Comparison of ENCODE assay signal across 9 mouse cellular contexts in the genomic region with DNA sequence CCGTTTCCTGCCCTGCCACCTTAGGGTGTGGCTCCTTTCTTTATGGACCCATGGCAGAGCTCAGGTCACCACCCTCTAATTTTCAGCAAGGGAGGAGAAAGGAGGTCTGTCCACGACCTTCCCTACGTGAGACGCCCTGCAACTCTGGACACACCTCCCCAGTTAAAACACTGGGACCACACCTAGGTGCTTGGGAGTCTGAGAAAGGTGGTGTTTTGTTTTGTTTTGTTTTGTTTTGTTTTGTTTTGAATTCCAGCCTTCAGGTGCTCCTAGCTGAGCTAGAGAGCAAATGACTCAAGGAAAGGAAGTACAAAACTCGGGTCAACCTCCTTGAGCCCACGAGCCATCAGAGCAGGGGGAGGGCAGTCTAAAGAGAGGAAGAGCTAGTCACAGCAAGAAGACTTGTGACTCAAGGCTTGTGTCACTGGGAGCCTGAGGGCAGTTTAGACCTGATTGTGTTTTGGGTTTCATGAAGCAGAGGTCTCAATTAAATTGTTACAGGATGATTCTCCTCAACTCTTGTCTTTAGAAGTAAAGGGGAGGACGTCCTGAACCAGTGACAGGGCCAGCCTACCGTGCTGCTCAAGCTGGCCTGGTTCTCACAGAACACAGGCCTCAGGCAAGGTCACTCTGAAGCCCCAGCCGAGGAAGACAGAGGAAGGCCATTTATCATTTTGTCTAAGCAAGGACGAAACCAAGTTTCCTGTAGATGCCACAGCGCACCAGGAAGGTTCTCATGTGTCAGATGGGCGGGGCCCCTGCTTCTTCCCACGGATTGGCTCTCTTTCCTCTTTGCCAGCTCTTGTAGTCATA. TPM values are rescaled to one million over a fixed set of nuclear protein-coding genes. Genes with fewer than 3 reads are reported as not detected.
DNase-seq lines count a peak whose midpoint lies in the region; ATAC-seq and TF ChIP-seq lines count a peak whose summit lies in the region.
"Had no signal": no experiment of that assay in that cellular context is flagged by ENCODE, and none has a peak within 500 bp of the region (broad histone marks: within the 10 kb centered on the region; RNA-seq: fewer than 3 reads in every experiment).

No protein-coding gene starts in this region.

- DNase-seq in CD4-positive helper T cell, adult 2 months (ENCODE audit: low read depth, low spot score) = peak; percentile 44
- DNase-seq in ES-E14 (ENCODE audit: low read depth, low spot score) = peak; percentile 68
- DNase-seq in thymus, postnatal 14 days = peak; percentile 47
- DNase-seq in cerebellum, adult 8-10 months = no peak
- DNase-seq in frontal cortex, adult 2 months (ENCODE audit: extremely low spot score in 1 of 2, low spot score in 1 of 2) = no peak
- no peak for DNase-seq in heart, adult 9 months (ENCODE audit: low spot score in 2 of 2)

- TF ChIP-seq POLR2A in embryonic fibroblast, embryonic 13.5 days (IDR thresholded peaks at IDR 0.05; ENCODE audit: low read depth, low read length) = no peak

- H3K27ac ChIP-seq in ES-E14 (ENCODE audit: insufficient read depth, low read depth, low read length, poor library complexity, severe bottlenecking) = peak overlapping the region; percentile 80
- H3K27ac ChIP-seq in embryonic fibroblast, embryonic 13.5 days (ENCODE audit: insufficient read depth, low read length) = peak overlapping the region; percentile 63
- H3K27ac ChIP-seq in lung, embryonic 15.5 days = peak overlapping the region; percentile 9; the same call in 1 of the 2 replicates
- H3K27ac ChIP-seq: heart, embryonic 13.5 days had no signal

- no peak overlapping the region; the same call in 1 of the 2 replicates for H3K9ac ChIP-seq in ES-E14 (ENCODE audit: insufficient read depth, low read depth, low read length, poor library complexity, severe bottlenecking)
- H3K9ac ChIP-seq in lung, embryonic 15.5 days = no peak overlapping the region
- H3K9ac ChIP-seq: heart, embryonic 13.5 days had no signal

- in situ Hi-C loops in ES-E14 (cut with MboI; ENCODE audit: low sequenced_read_pairs in 2 of 2, unreplicated experiment in 2 of 2) = no loop called here

- no peak for TF ChIP-seq CTCF in embryonic fibroblast, embryonic 13.5 days (IDR thresholded peaks at IDR 0.05; ENCODE audit: borderline replicate concordance, insufficient read depth, low read length)

- no peaks in the 10 kb centered on the region for H3K36me3 ChIP-seq in ES-E14 (ENCODE audit: control insufficient read depth, insufficient read depth, low read length, poor library complexity, severe bottlenecking)
- no peaks in the 10 kb centered on the region for H3K36me3 ChIP-seq in lung, embryonic 15.5 days
- H3K36me3 ChIP-seq: heart, embryonic 13.5 days had no signal

- no peaks in the 10 kb centered on the region for H3K27me3 ChIP-seq in lung, embryonic 15.5 days
- H3K27me3 ChIP-seq: heart, embryonic 13.5 days had no signal

- no peak overlapping the region for H3K4me3 ChIP-seq in ES-E14 (ENCODE audit: insufficient read depth in 1 of 2, low read depth in 1 of 2, low read length in 2 of 2, poor library complexity in 1 of 2, severe bottlenecking in 1 of 2)
- no peak overlapping the region for H3K4me3 ChIP-seq in embryonic fibroblast, embryonic 13.5 days (ENCODE audit: insufficient read depth, low read length)
- no peak overlapping the region for H3K4me3 ChIP-seq in lung, embryonic 15.5 days
- H3K4me3 ChIP-seq: heart, embryonic 13.5 days had no signal

- H3K4me2 ChIP-seq in lung, embryonic 15.5 days = peak overlapping the region; percentile 8; the same call in 1 of the 2 replicates
- H3K4me2 ChIP-seq: heart, embryonic 13.5 days had no signal

- 25% methylated on average over 13 of the region's 13 CpGs for WGBS in lung, embryonic 15.5 days

- ATAC-seq in lung, embryonic 15.5 days (ENCODE audit: borderline replicate concordance, extremely low read depth, low FRiP score, low TSS enrichment) = peak; percentile 27; the same call in 1 of the 2 replicates

- H3K9me3 ChIP-seq in ES-E14 (ENCODE audit: control insufficient read depth, insufficient read depth, low read depth, low read length) = no peaks in the 10 kb centered on the region
- H3K9me3 ChIP-seq in lung, embryonic 15.5 days = no peaks in the 10 kb centered on the region
- H3K9me3 ChIP-seq: heart, embryonic 13.5 days had no signal

- peaks cover 20 to 41% of the 10 kb centered on the region in 2 experiments for H3K4me1 ChIP-seq in ES-E14 (ENCODE audit: control insufficient read depth in 2 of 2, insufficient read depth in 2 of 2, low read length in 2 of 2, poor library complexity in 1 of 2)
- peaks cover 23% of the 10 kb centered on the region for H3K4me1 ChIP-seq in embryonic fibroblast, embryonic 13.5 days (ENCODE audit: control insufficient read depth, insufficient read depth, low read length)
- peaks cover 48% of the 10 kb centered on the region for H3K4me1 ChIP-seq in lung, embryonic 15.5 days

TF ChIP-seq in ES-E14, 5 proteins besides CTCF, POLR2A, EP300 and RAD21:
- TF ChIP-seq ZNF384 (IDR thresholded peaks at IDR 0.05; ENCODE audit: low read depth, low read length) (no peak), CHD2 (IDR thresholded peaks at IDR 0.05; ENCODE audit: low read depth, low read length) (no peak), ZC3H11A (IDR thresholded peaks at IDR 0.05; ENCODE audit: borderline replicate concordance, low read depth, low read length) (no peak), MAFK (IDR thresholded peaks at IDR 0.05; ENCODE audit: insufficient read depth, low read depth, low read length) (no peak), HCFC1 (IDR thresholded peaks at IDR 0.05; ENCODE audit: borderline replicate concordance, insufficient read depth, low read length) (no peak)
TF ChIP-seq in ES-E14: peak in this region for 0.

RNA-seq across cellular contexts. Expression of gene Myo1e, which starts 50.3 kb away (rescaled TPM):
- total RNA-seq in ES-E14 (2012; rRNA removed) = 21.3 and 22.0 TPM in 2 replicates
- 43.6 TPM in 2 replicates for polyA plus RNA-seq in embryonic fibroblast, embryonic 13.5 days (2011; ENCODE audit: insufficient read length, low read depth, missing spikeins)
- polyA plus RNA-seq in lung, embryonic 15.5 days (2015; fragmentation: Nextera tagmentation; extraction: Ambion mirVana) = 36.3 and 40.3 TPM in 2 replicates
- polyA plus RNA-seq in frontal cortex, adult 2 months (2012; rRNA removed) = 7.9 and 8.2 TPM in 2 replicates

Comparison
In these comparisons a context has a peak if more than half of its experiments do, and no peak if none do; other contexts are left out.
1. DNase-seq: peak in CD4-positive helper T cell, adult 2 months (single experiment), ES-E14 (single experiment) and thymus, postnatal 14 days (single experiment); none in cerebellum, adult 8-10 months (single experiment), frontal cortex, adult 2 months (0 of 2) and heart, adult 9 months (0 of 2).
2. H3K27ac ChIP-seq: peak in every context shown above with its lines; median percentile 80 in ES-E14; 63 in embryonic fibroblast, embryonic 13.5 days; 9 in lung, embryonic 15.5 days.